Mouse (Mus musculus) midbrain, postnatal 0 days (tissue): Measurements from ENCODE around the gene Zdhhc19. TPM values are rescaled to one million over a fixed set of nuclear protein-coding genes. Genes with fewer than 3 reads are reported as not detected.

Source experiments
- ATAC-seq: fragments of 200-750 bp; cut with Nextera tagmentation; 2 replicates; pipeline ENCODE4 v1.8.0; 2017; ENCODE audit warnings: moderate number of reproducible peaks, mild to moderate bottlenecking, moderate TSS enrichment, moderate library complexity; ENCODE audit not compliant: low FRiP score
- DNase-seq: peaks from one replicate; pipeline ENCODE4 v3.0.0-alpha.2; 2015; ENCODE audit warnings: low spot score
- H3K27ac ChIP-seq: fragments of 300-500 bp; sonication (generic); 2 replicates; pipeline ENCODE4 v1.5.1; 2014; ENCODE audit warnings: low read depth, mild to moderate bottlenecking, low read length, mixed read lengths
- H3K27me3 ChIP-seq: fragments of 300-500 bp; sonication (generic); 2 replicates; pipeline ENCODE4 v1.6.1; 2014; ENCODE audit warnings: low read length, control low read depth, mixed read lengths; ENCODE audit not compliant: insufficient read depth
- H3K36me3 ChIP-seq: fragments of 300-500 bp; sonication (generic); 2 replicates; pipeline ENCODE4 v1.6.1; 2014; ENCODE audit warnings: low read length, control low read depth, mixed read lengths; ENCODE audit not compliant: insufficient read depth
- H3K4me1 ChIP-seq: fragments of 300-500 bp; sonication (generic); 2 replicates; pipeline ENCODE4 v1.6.1; 2014; ENCODE audit warnings: mild to moderate bottlenecking, control low read depth, antibody characterized with exemption, low read length, mixed read lengths; ENCODE audit not compliant: insufficient read depth
- H3K4me2 ChIP-seq: fragments of 300-500 bp; sonication (generic); 2 replicates; pipeline ENCODE4 v1.6.1; 2014; ENCODE audit warnings: low read depth, mild to moderate bottlenecking, low read length, mixed read lengths; ENCODE audit not compliant: poor library complexity, severe bottlenecking
- H3K4me3 ChIP-seq: fragments of 300-500 bp; sonication (generic); 2 replicates; pipeline ENCODE4 v1.5.1; 2014; ENCODE audit warnings: low read depth, mild to moderate bottlenecking, low read length, moderate library complexity
- H3K9ac ChIP-seq: fragments of 300-500 bp; sonication (generic); replicated peaks from 2 replicates; pipeline ENCODE4 v1.6.1; 2014; ENCODE audit warnings: mild to moderate bottlenecking, low read length, moderate library complexity, mixed read lengths; ENCODE audit not compliant: poor library complexity, severe bottlenecking
- H3K9me3 ChIP-seq: fragments of 300-500 bp; sonication (generic); 2 replicates; pipeline ENCODE4 v1.6.1; 2016; ENCODE audit warnings: low read length, control low read depth
- CTCF ChIP-seq: IDR thresholded peaks from 2 replicates; pipeline ENCODE4 v1.5.1; 2016; ENCODE audit warnings: antibody characterized with exemption, mild to moderate bottlenecking
- WGBS: fragments of 180-500 bp; shearing (Covaris S2); extraction: QIAGEN DNeasy Blood & Tissue Kit; methylation state at CpG from one replicate; pipeline ENCODE4 v1.1.7; 2014; 5-methylcytosine and 5-hydroxymethylcytosine counted together
- polyA plus RNA-seq: library from polyadenylated mRNA; unstranded; fragments of >200 nt; fragmentation: Nextera tagmentation; extraction: Ambion mirVana; gene quantifications from 2 replicates; pipeline ENCODE4 v1.2.1, GENCODE M21; 2015
- total RNA-seq: library from RNA; depleted of rRNA; stranded (reverse); fragments of >200 nt; gene quantifications from 2 replicates; pipeline ENCODE4 v1.2.3, GENCODE M21; 2014

Zdhhc19 gene
- total and polyA plus RNA-seq, 2 experiments from 2014 or later: 0.19 TPM; not detected in 1

DNA sequence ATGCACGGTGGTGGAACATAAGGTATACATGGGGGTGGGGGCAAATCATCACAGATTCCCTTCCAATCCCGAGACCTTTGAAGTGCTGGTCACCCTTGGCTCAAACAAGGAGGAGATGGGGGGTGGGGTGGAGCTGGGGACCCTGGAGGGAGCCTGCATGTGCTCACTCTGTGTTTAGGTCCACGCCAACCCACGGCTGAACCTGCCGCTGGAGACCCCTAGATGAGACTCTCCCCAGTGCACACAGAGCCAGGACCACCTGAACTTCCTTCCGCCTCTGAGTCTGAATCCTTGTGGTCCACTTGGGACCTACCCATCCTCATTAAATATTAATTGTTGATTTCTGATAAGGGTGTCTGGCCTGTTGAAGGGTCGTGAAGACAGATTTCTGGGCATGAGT, 10.8 kb downstream of the Zdhhc19 start:
- DNase-seq (no peak), ATAC-seq (no peak)
- 79% methylated on average over 7 of the region's 7 CpGs for WGBS
- Histone ChIP-seq H3K27me3 (no peaks in the 10 kb centered on the region), H3K4me2 (no peak overlapping the region), H3K27ac (no peak overlapping the region), H3K9me3 (no peaks in the 10 kb centered on the region), H3K36me3 (no peaks in the 10 kb centered on the region), H3K9ac (no peak overlapping the region), H3K4me1 (0 out of 2 replicates have a peak, but pooled peaks cover 3% of the 10 kb centered on the region), H3K4me3 (no peak overlapping the region)
- no peak for TF ChIP-seq CTCF

DNA sequence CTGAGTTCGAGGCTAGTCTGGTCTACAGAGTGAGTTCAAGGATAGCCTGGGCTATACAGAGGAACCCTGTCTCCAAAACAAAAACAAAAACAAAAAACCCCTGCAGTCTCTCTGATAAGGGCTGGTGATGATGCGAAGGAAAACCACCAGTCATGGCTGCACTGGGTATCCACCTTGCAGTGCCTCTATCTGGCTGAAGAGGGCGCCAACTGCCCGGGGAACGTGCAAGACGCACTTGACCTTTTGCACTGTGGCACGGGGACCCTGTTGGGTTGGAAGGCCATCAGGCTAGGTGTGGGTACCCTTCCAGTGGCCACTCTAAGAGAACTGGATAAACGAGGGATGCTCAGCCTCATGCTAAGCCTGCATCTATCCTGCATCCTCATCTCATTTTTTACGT, 11.3 kb downstream of the Zdhhc19 start:
- H3K4me1 ChIP-seq: 0 out of 2 replicates have a peak, but pooled peaks cover 3% of the 10 kb centered on the region
- H3K27ac ChIP-seq: no peak overlapping the region
- H3K27me3 ChIP-seq: no peaks in the 10 kb centered on the region
- no peak for ATAC-seq
- H3K9me3 ChIP-seq: no peaks in the 10 kb centered on the region
- H3K36me3 ChIP-seq: no peaks in the 10 kb centered on the region
- peak; percentile 74 for TF ChIP-seq CTCF
- 22% methylated on average over 9 of the region's 9 CpGs for WGBS
- no peak overlapping the region for H3K4me2 ChIP-seq
- no peak overlapping the region for H3K9ac ChIP-seq
- DNase-seq: no peak
- H3K4me3 ChIP-seq: no peak overlapping the region

DNA sequence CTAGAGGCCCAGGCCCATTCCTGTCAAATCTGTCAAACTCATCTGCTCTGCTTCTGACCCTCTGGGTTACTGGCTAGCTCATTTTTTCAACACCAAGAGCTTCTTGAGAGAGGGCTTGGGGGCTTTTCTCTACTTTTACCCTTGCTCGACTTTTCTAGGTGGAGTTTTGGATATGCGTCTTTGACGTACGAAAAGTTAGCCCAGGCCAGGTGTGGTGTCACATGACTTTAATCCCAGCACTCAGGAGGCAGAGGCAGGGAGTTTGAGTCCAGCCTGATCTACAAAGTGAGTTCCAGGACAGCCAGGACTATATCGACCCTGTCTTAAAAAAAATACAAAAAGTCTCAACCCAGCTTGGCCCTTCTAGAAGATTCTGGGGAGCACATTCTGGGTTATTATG, 12.0 kb downstream of the Zdhhc19 start:
- no peak for TF ChIP-seq CTCF
- WGBS: 93% methylated on average over 5 of the region's 5 CpGs
- no peaks in the 10 kb centered on the region for H3K9me3 ChIP-seq
- no peaks in the 10 kb centered on the region for H3K36me3 ChIP-seq
- no peak overlapping the region for H3K27ac ChIP-seq
- H3K27me3 ChIP-seq: no peaks in the 10 kb centered on the region
- no peak overlapping the region for H3K9ac ChIP-seq
- no peak for ATAC-seq
- H3K4me2 ChIP-seq: no peak overlapping the region
- no peak for DNase-seq
- H3K4me1 ChIP-seq: 0 out of 2 replicates have a peak, but pooled peaks cover 3% of the 10 kb centered on the region
- H3K4me3 ChIP-seq: no peak overlapping the region

DNA sequence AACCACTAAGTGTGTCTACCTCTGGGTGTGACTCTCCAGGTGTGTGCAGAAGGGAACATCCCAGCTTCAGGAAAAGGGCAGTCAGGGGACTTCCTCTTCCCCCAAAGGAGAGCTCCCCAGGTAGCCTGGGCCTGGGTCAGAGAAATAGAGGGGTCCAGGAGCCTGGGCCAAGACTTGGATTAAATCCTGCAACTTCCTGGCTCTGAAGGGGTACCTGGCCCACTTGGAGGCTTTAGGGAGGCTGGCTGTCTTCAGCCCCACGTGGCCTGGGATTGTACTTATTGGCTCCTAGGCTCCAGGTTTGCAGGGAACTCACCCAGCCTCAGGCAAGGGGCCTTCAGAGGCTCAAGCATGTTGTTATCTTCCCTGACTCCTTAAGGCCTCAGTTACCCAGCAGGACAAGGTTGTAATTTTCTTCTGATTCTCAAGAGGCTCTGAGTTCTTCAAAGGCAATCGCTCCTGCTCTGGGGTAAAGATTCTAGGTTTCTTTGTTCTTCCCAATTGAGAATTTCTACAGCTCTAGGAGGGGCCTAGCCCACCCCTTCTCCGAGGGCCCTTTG, 12.5 kb downstream of the Zdhhc19 start:
- 0 out of 2 replicates have a peak, but pooled peaks cover 3% of the 10 kb centered on the region for H3K4me1 ChIP-seq
- H3K9ac ChIP-seq: no peak overlapping the region
- H3K27me3 ChIP-seq: no peaks in the 10 kb centered on the region
- ATAC-seq (no peak), DNase-seq (no peak)
- 34% methylated on average over 3 of the region's 3 CpGs for WGBS
- H3K27ac ChIP-seq: no peak overlapping the region
- H3K9me3 ChIP-seq: no peaks in the 10 kb centered on the region
- TF ChIP-seq CTCF: no peak
- no peaks in the 10 kb centered on the region for H3K36me3 ChIP-seq
- H3K4me3 ChIP-seq: no peak overlapping the region
- no peak overlapping the region for H3K4me2 ChIP-seq

DNA sequence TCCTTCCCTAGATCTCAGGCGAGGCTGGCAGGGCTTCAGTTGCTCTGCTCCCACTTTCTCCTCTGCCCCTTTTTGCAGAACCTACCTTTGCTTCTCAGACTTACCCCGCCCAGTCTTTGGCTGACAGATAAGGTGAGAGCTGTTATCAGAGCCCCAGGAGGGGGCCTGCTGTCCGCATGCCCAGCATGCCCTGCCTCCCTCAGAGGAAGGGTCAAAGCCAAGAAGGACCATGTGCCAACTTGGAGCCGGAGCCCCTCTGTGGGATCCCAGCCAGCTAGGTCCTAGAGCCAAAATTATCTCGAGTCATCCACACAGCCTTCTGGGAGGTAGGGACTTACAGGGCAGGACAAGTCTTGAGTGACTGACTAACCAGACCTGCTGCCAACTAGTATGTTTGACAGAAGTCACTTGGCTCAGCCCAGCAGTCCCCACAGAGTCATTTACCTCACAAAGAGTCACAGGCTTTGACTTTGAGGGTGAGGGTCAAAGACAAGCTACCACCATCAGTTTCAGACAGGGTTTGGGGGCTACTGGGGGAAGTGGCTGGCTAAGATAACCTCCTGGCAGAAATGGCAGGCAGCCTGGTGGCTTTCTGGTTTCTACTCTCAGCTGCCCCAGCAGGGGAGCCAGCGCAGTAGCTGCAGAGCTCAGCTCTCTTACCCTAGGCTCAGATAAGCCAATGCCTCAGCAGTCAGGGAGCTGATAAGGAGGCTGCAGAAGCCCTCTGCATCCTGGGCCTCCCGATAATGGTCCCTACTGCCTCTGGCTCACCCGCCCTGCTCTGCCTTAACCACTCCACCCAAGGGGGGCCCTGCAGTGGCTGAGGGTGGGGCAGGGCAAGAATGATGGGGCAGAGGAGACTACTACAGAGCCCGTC, 13.2 kb downstream of the Zdhhc19 start:
- DNase-seq (peak; percentile 56), ATAC-seq (no peak)
- TF ChIP-seq CTCF: no peak
- Histone ChIP-seq H3K9ac (no peak overlapping the region), H3K4me1 (0 out of 2 replicates have a peak, but pooled peaks cover 3% of the 10 kb centered on the region), H3K36me3 (no peaks in the 10 kb centered on the region), H3K4me2 (no peak overlapping the region), H3K27ac (no peak overlapping the region), H3K9me3 (no peaks in the 10 kb centered on the region), H3K27me3 (no peaks in the 10 kb centered on the region), H3K4me3 (no peak overlapping the region)
- WGBS: 57% methylated on average over 9 of the region's 9 CpGs
